Mouse (Mus musculus) granulocyte monocyte progenitor cell, adult 5-6 weeks (primary cell): ENCODE data around the gene Borcs5. TPM values are rescaled to one million over a fixed set of nuclear protein-coding genes. Genes with fewer than 3 reads are reported as not detected.

Source experiments
- ATAC-seq: replicated peaks from 2 replicates; pipeline ENCODE4 v1.8.0; 2016; ENCODE audit warnings: mild to moderate bottlenecking, moderate TSS enrichment, inconsistent platforms; ENCODE audit not compliant: poor library complexity, severe bottlenecking
- total RNA-seq, 2 experiments: library from RNA; stranded (forward) in 1 of 2; stranded (reverse) in 1 of 2; fragments of 200-712, 200-1000 nt in 1 of 2; fragments of >200 nt in 1 of 2; fragmentation: Nextera tagmentation in 1 of 2; gene quantifications; 2 replicates each; pipeline ENCODE4 v1.2.3; 2014 to 2017

Gene Borcs5
- total RNA-seq, 2 experiments from 2014 or later = 5.8 to 19.0 TPM

DNA sequence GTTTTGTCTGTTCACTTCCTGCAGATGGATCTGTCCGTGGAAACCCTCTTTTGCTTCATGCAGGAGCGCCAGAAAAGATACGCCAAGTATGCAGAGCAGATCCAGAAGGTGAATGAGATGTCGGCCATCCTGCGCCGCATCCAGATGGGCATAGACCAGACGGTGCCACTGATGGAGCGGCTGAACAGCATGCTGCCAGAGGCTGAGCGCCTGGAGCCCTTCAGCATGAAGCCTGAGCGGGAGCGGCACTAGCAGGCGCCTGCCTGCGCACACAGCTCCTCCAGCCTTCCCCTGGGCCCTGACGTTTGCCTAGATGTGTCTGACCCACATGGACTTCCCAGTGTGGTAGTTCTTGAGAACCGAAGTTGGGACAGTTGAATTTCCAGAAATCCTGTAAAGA lies 70.7 kb downstream of the Borcs5 start:
- no peak for ATAC-seq

DNA sequence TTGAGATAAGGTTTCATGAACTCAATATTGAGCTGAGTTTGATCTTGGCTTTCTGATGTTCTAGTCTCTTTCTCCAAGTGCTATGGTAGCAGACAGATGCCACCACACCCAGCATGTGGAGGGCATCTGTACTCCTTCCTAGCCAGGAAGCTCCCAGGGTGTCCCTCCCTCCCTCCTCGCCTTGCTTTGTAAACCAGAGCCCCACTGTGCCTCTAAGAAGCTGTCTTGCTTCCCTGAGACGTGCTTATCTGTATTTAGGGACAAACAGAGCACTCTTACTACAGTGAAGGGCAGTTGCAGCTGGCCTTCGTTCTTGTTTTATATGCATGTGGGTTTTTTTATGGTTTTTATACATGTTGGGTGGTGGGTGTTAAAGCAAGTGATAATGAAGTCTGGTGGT lies 74.0 kb downstream of the Borcs5 start:
- no peak for ATAC-seq

DNA sequence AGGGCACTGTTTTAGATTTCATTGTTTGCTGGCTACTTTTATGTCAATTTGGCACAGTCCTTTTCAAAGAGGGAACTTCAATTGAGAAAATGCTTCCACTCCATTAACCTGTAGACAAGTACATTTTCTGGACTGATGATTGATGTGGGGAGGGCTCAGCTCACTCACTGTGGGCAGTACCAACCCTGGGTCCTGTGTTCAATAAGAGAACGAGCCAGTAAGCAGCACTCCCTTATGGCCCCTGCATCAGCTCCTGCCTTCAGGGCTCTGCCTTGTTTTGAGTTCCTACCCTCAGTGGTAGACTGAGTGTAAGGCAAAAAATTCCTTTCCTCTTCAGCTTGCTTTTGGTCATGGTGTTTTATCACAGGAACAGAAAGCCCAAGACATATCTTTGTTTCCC lies 74.6 kb downstream of the Borcs5 start:
- no peak for ATAC-seq

- no peak for ATAC-seq
These were observed 76.9 kb downstream of the Borcs5 start for GRCm38 (mm10) chr6:134716168-134716587.

GRCm38 (mm10) chr6:134717886-134718667 lies 78.8 kb downstream of the Borcs5 start:
- no peak for ATAC-seq

DNA sequence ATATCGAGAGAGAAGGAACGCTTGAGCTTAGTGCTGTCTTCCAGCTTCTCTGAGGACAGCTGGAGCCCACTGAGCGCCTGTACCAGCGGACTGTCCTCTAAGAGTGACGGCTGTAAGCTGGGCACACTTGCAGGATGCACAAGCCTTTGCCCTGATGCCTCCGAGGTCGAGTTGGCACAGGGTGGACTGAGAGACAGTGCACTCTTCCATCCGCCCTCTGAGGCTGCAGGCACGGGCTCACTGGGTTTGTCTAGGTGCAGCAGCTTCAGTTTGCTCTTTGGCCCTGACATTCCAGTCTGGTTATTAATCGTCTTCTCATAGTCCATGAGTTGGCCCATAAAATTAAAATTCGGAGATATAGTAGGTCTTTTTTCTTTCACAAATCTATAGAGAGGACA lies 79.4 kb downstream of the Borcs5 start:
- no peak for ATAC-seq

DNA sequence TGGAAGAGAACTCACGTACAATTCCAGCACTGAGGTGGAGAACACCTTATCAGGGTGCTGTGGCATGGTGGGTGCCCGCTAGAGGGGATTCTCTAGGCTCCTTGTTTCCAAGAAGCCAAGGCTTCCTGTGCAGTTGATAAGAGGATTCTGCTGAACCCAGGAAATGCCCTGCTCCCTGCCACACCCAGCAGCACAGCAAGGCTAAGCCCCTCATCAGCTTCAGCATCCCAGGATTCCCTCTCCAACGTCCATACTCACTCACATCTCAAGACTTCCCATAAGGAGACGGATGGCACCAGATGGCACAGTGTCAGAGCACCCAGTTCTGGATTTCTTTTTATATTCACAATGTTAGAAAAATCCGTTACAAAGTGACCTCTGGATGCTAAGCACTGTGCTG lies 79.8 kb downstream of the Borcs5 start:
- no peak for ATAC-seq

- ATAC-seq = no peak
These were observed 80.8 kb downstream of the Borcs5 start for GRCm38 (mm10) chr6:134720150-134720549.

- no peak for ATAC-seq
These were observed 82.5 kb downstream of the Borcs5 start for GRCm38 (mm10) chr6:134721729-134722269.

DNA sequence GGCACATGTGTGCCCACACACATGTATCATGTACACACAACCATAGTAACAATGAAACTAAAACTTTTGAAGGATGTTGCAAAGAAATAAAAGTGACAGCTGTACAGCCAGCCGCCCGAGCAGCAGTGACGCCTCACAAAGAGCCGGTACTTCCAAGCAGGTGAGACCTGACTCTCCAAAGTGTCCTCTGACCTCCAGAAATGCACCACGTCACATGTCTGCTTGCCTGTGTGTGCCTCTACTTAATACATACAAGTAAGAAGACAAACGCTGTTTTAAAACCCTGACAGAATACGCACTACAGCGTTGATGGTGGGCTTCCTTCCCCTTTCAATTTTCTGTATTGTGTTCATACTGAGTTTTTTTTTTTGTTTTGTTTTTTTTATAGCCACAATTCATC lies 83.6 kb downstream of the Borcs5 start:
- ATAC-seq = no peak

GRCm38 (mm10) chr6:134723326-134723725 lies 84.0 kb downstream of the Borcs5 start:
- ATAC-seq = no peak

GRCm38 (mm10) chr6:134723833-134724553 lies 84.7 kb downstream of the Borcs5 start:
- no peak for ATAC-seq

DNA sequence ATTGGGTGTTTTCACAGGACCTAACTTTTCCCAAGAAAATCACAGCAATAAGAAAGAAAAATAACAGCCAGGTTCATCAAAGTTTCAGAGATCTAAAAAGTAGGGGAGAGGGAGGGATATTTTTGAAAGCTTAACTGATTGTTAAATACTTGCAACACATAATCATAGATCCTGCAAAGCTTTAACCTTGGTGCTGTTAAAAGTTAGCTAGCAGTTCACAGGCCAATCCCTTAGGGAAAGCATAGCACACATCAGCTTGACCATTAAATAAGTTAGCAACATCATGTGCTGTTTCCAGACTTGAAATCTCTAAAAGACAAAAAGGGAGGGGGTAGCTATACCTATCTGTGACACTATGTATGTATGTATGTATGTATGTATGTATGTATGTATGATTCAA lies 86.1 kb downstream of the Borcs5 start:
- ATAC-seq = no peak

GRCm38 (mm10) chr6:134730978-134731377 lies 91.7 kb downstream of the Borcs5 start:
- ATAC-seq = no peak

DNA sequence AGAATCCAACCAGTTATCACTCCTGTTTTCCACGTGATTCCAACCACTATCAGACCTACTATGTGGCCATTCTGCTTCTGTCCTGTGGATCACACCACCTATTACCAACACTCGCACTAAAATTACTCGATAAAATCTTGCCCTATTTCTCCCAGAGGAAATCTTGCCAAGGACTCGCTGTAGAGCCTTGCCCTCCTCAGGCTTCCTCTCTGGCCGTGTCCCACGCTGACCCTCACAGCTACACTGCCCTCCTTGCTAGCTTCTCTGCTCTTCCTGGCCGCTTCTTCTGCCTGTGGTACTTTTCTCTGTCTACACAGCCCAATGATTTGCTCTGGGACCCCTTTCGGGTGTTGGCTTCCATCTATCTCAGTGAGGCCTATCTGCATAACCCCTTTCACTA lies 93.5 kb downstream of the Borcs5 start:
- no peak for ATAC-seq

DNA sequence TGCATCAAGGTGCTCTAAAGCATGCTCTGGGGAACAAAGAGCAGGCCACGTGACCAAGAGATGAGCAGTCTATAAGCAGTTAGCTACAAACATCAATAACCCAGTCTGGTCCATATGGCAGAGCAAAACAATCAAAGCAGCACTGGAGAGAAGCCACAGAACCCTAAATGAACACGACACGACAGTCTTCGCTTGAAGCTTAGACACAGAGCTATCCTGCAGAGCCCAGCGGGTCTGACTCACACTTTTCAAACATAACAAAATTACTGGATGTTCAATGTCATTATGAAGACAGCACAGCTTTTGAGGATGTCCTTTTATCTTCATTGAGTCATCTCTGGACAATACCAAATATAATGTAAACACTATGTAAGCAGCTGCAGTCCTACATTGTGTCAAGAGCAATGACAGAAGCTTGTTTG lies 94.5 kb downstream of the Borcs5 start:
- no peak for ATAC-seq

DNA sequence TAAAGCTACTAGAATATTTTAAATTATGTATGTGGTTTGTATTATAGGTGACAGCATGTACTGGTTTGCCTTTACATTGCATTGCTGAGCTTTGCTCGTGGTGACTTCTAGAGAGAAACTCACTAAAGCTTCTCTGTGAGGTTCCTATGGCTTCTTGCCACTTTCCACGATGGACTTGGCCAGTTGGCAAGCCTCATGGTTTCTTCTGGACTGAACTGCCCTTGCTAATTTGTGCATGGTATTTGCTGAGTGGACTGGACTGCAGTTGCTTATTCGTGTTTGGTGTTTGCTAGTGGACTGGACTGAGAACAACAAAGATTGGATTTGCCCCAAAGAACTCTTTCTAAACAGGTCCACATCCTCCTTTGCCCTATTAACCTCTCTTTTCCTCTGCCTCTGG lies 97.5 kb downstream of the Borcs5 start:
- ATAC-seq = no peak

GRCm38 (mm10) chr6:134743568-134743967 lies 104.3 kb downstream of the Borcs5 start:
- no peak for ATAC-seq

GRCm38 (mm10) chr6:134745876-134746275 lies 106.6 kb downstream of the Borcs5 start:
- ATAC-seq = no peak

DNA sequence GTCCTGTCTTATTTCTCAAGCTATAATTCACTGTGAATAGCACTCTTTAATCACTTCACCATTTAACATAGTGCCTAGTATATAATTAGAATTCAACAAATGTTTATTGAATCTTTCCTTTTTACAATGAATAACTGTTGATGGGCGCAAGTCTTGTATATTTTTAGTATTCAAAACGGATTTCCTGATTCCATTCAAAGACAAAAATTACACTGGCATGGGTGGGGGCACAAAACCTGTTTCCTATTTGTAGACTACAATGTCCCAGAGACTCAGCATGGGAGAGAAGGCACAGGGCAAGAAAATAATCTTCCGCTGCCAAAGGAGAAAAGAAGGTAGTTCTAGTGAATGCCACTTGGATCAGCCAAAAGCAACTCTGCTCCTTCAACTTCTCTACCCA lies 108.8 kb downstream of the Borcs5 start:
- no peak for ATAC-seq

- ATAC-seq = no peak
These were observed 111.8 kb downstream of the Borcs5 start for GRCm38 (mm10) chr6:134751087-134751486.
